Mouse (Mus musculus) lung, postnatal 0 days (tissue): ENCODE data around the gene Cd81.

Experiments used
- CTCF ChIP-seq: IDR thresholded peaks from 2 replicates; pipeline ENCODE4 v1.5.1; 2016; ENCODE audit warnings: antibody characterized with exemption, mild to moderate bottlenecking
- EP300 ChIP-seq: IDR thresholded peaks from 2 replicates; pipeline ENCODE4 v1.6.1; 2016; ENCODE audit warnings: antibody characterized with exemption, mild to moderate bottlenecking, control low read depth

- TF ChIP-seq CTCF (peak; percentile 91), EP300 (no peak)
These were observed 42.3 kb downstream of the Cd81 start, which contains the start of gene Trpm5 for GRCm38 (mm10) chr7:143094592-143095553.
